Mouse (Mus musculus) gastrocnemius, postnatal 14 days (tissue): ENCODE data around the gene Tmem8b. TPM values are rescaled to one million over a fixed set of nuclear protein-coding genes. Genes with fewer than 3 reads are reported as not detected.

Source experiments
- DNase-seq: peaks from one replicate; pipeline ENCODE4 v3.0.0; 2021; ENCODE audit warnings: mixed read lengths
- intact Hi-C: fragments of 180-260 bp; cut with DNase I; formaldehyde crosslinking; loops from one replicate; pipeline ENCODE4 v1.15.1; 2025; ENCODE audit warnings: low total_unique reads
- microRNA-seq, 2 experiments: library from miRNA; unstranded; fragments of <30 nt; microRNA quantifications; one replicate each; pipeline ENCODE4 v1.2.0; 2021
- total RNA-seq, 2 experiments: library from RNA; stranded (reverse); gene quantifications; 2 replicates each; pipeline ENCODE4 v1.2.3; 2021

The Tmem8b gene
- total RNA-seq, 2 experiments from 2014 or later: 8.2 to 9.7 TPM

DNA sequence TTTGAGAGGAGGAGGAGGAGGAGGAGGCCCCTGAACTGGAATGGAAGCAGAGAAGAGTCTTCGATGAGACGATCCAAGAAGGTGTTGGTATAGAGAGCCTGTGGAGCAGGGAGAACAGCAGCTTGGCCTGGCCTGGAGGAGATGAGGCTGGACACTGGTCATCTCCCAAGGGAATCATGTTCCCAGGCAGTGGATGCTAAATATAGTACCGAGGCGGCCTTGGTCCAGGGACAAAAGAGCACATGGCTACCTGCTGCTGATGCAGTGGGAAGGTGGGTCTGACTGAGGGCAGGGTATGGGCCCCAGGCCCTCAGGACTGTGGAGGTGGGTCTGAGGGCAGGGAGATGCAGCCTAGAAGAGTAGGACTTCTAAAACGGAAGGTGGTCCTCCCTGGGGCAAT, 64.4 kb downstream of the Tmem8b start:
- intact Hi-C loops: no loop called here
- DNase-seq: peak; percentile 41

DNA sequence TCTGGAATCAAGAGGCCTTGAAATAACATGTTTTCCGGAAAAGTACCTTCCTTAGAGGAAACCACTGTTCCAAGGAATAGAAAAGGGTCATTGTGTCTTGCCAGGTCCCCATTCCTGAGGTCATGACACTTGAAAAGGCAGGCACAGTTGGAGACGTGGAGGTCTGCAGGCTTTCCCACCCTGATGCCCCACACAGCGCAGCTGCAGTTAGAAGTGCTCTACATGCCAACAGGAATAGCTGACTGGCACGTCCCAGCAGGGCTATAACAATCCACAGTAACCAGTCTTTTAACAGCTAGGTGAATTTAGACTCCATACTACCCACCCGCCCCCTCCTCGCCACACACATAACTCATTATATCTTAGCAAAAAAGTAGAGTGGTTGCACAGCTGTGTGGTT, 68.4 kb downstream of the Tmem8b start:
- no peak for DNase-seq
- intact Hi-C loops: no loop called here

DNA sequence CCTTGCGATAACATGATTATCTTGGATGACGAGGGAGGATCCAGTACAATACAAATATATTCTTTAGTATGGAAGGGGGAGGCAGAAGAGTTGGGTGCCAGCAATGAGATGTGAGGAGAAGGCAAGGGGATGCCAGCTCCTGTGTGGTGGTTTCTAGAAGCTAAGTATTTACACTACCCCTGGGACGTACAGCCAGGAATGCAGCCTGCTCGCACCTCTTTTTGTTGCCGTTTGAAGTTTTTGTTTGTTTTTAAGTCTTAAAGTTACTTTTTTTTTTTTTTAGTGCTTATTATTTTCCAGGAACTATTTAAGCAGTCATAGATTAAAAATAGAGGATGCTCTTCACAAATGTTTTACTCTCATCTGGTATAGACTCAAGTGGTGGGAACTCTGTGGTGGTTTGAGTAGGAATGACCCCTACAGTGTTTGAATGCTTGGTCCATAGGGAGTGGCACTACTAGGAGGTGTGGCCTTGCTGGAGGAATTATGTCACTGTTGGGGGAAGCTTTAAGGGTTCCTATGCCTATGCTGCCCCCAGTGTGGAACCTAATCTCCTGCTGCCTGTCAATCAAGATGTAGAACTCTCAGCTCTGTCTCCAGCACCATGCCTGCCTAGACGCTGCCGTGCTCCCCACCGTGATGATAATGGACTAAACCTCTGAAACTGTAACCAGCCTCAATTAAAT, 70.4 kb downstream of the Tmem8b start:
- no peak for DNase-seq

DNA sequence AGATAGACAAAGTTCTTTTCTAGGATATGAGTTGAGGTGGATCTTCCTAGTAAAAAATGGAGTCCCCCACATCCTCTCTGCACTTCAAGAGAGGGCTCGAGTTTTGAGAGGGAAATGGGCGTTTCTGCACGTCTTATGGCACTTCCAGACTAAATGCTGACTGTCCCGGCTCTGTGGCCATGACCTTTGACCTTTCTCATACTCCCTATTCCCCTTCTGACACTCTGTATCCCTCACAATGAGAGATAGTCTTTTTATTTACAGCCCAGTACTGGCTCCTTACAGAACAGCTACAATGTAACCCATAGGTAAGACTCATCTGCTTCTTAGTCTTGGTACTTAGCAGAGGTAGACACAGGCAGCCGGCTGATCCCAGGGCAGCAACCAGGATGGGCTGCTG, 72.8 kb downstream of the Tmem8b start:
- DNase-seq: no peak
- intact Hi-C loops: no loop called here

More for the DNA sequence above, 70.4 kb downstream of the Tmem8b start:
- intact Hi-C loops: no loop called here

Small RNA genes within 50 kb of the gene (microRNA-seq; reads per million reads assigned to microRNA genes)
- gene Gm25262: 0 to 0.32 reads per million in 2 experiments

Other genes with a start within 250 kb of the Tmem8b start
- not detected for gene Fam166b, start 239.8 kb upstream of the Tmem8b start, total RNA-seq
- 10 to 100 TPM; 25.2 to 28.0 TPM for gene Tesk1, start 227.0 kb upstream of the Tmem8b start, total RNA-seq
- not detected for gene Cd72, start 214.3 kb upstream of the Tmem8b start, total RNA-seq
- not detected for gene Sit1, start 185.2 kb upstream of the Tmem8b start, total RNA-seq
- gene Ccdc107, start 176.1 kb upstream of the Tmem8b start, total RNA-seq: 10 to 100 TPM; 25.7 to 25.9 TPM
- 1 to 10 TPM; 1.3 to 1.6 TPM for gene Arhgef39, start 169.3 kb upstream of the Tmem8b start, total RNA-seq
- gene Car9, start 162.0 kb upstream of the Tmem8b start, total RNA-seq: 1 to 10 TPM; 2.1 to 2.9 TPM
- gene Tpm2, start 145.2 kb upstream of the Tmem8b start, total RNA-seq: 1,000 to 10,000 TPM; 8,430 to 9,008 TPM
- gene Creb3, start 106.6 kb upstream of the Tmem8b start, total RNA-seq: 10 to 100 TPM; 38.7 to 45.6 TPM
- gene Tln1, start 106.3 kb upstream of the Tmem8b start, total RNA-seq: 10 to 100 TPM; 67.6 to 77.4 TPM
- 10 to 100 TPM; 21.9 to 22.3 TPM for gene Rgp1, start 90.3 kb upstream of the Tmem8b start, total RNA-seq
- 1 to 10 TPM; 5.1 to 6.2 TPM for gene Gba2, start 90.1 kb upstream of the Tmem8b start, total RNA-seq
- gene Msmp, start 84.5 kb upstream of the Tmem8b start, total RNA-seq: under 1 TPM in 1 of 2 experiments, not detected in 1; 0.29 TPM
- 10 to 100 TPM; 29.5 to 31.4 TPM for gene Npr2, start 37.0 kb upstream of the Tmem8b start, total RNA-seq
- gene Spag8, start 15.4 kb upstream of the Tmem8b start, total RNA-seq: not detected
- 10 to 100 TPM; 48.5 to 53.8 TPM for gene Hint2, start 12.5 kb upstream of the Tmem8b start, total RNA-seq
- under 1 TPM; 0.16 to 0.20 TPM for gene Fam221b, start 174 bp downstream of the Tmem8b start, total RNA-seq
- gene Olfr70, start 31.8 kb downstream of the Tmem8b start, total RNA-seq: not detected
- gene Olfr71, start 41.3 kb downstream of the Tmem8b start, total RNA-seq: not detected
- 1 to 10 TPM; 1.9 to 2.7 TPM for gene Hrct1, start 58.2 kb downstream of the Tmem8b start, total RNA-seq
- 1 to 10 TPM; 1.1 to 2.2 TPM for gene Spaar, start 61.1 kb downstream of the Tmem8b start, total RNA-seq
- not detected for gene Olfr159, start 102.0 kb downstream of the Tmem8b start, total RNA-seq
- gene Olfr156, start 154.9 kb downstream of the Tmem8b start, total RNA-seq: not detected
- not detected for gene Olfr157, start 171.2 kb downstream of the Tmem8b start, total RNA-seq
- gene Olfr155, start 182.6 kb downstream of the Tmem8b start, total RNA-seq: not detected
- gene Reck, start 206.6 kb downstream of the Tmem8b start, total RNA-seq: 10 to 100 TPM in 1 of 2 experiments, 1 to 10 TPM in 1; 8.6 to 11.1 TPM